Mouse (Mus musculus): ENCODE results near the gene Hes6.

Hes6 gene

GRCm38 (mm10) chr1:91413898-91414594 is at the start of gene Hes6:
Gene Hes6 (minus strand): TSS chr1:91414038.
- DNase-seq (ENCODE audit: extremely low read depth, low read depth, low spot score): no peak

- DNase-seq (ENCODE audit: extremely low read depth, low read depth, low spot score): no peak
These were observed 49.6 kb upstream of the Hes6 start for GRCm38 (mm10) chr1:91463336-91463995.

GRCm38 (mm10) chr1:91460564-91460963 is 46.7 kb upstream of the Hes6 start:
- no peak for DNase-seq (ENCODE audit: extremely low read depth, low read depth, low spot score)

GRCm38 (mm10) chr1:91460069-91460468 is 46.2 kb upstream of the Hes6 start:
- no peak for DNase-seq (ENCODE audit: extremely low read depth, low read depth, low spot score)

GRCm38 (mm10) chr1:91459059-91459809 is 45.4 kb upstream of the Hes6 start, which contains the start of gene Per2:
Gene Per2 (minus strand): TSS chr1:91459324.
- DNase-seq (ENCODE audit: extremely low read depth, low read depth, low spot score): no peak

- DNase-seq (ENCODE audit: extremely low read depth, low read depth, low spot score): no peak
These were observed 44.5 kb upstream of the Hes6 start for GRCm38 (mm10) chr1:91458223-91458861.

GRCm38 (mm10) chr1:91457698-91458097 is 43.9 kb upstream of the Hes6 start:
- DNase-seq (ENCODE audit: extremely low read depth, low read depth, low spot score): no peak

- DNase-seq (ENCODE audit: extremely low read depth, low read depth, low spot score): no peak
These were observed 43.3 kb upstream of the Hes6 start for GRCm38 (mm10) chr1:91457116-91457515.

GRCm38 (mm10) chr1:91456301-91456801 is 42.5 kb upstream of the Hes6 start:
- DNase-seq (ENCODE audit: extremely low read depth, low read depth, low spot score): no peak

GRCm38 (mm10) chr1:91455661-91456161 is 41.9 kb upstream of the Hes6 start:
- no peak for DNase-seq (ENCODE audit: extremely low read depth, low read depth, low spot score)

- no peak for DNase-seq (ENCODE audit: extremely low read depth, low read depth, low spot score)
These were observed 41.1 kb upstream of the Hes6 start for GRCm38 (mm10) chr1:91454927-91455326.

- no peak for DNase-seq (ENCODE audit: extremely low read depth, low read depth, low spot score)
These were observed 40.5 kb upstream of the Hes6 start for GRCm38 (mm10) chr1:91454366-91454765.

GRCm38 (mm10) chr1:91453932-91454331 is 40.1 kb upstream of the Hes6 start:
- DNase-seq (ENCODE audit: extremely low read depth, low read depth, low spot score): no peak

- DNase-seq (ENCODE audit: extremely low read depth, low read depth, low spot score): no peak
These were observed 37.8 kb upstream of the Hes6 start for GRCm38 (mm10) chr1:91451547-91452084.

GRCm38 (mm10) chr1:91450851-91451250 is 37.0 kb upstream of the Hes6 start:
- DNase-seq (ENCODE audit: extremely low read depth, low read depth, low spot score): no peak

- no peak for DNase-seq (ENCODE audit: extremely low read depth, low read depth, low spot score)
These were observed 34.9 kb upstream of the Hes6 start for GRCm38 (mm10) chr1:91448688-91449087.

GRCm38 (mm10) chr1:91446511-91446910 is 32.7 kb upstream of the Hes6 start:
- no peak for DNase-seq (ENCODE audit: extremely low read depth, low read depth, low spot score)

- DNase-seq (ENCODE audit: extremely low read depth, low read depth, low spot score): no peak
These were observed 32.2 kb upstream of the Hes6 start for GRCm38 (mm10) chr1:91446060-91446459.

GRCm38 (mm10) chr1:91444841-91445830 is 31.3 kb upstream of the Hes6 start:
- no peak for DNase-seq (ENCODE audit: extremely low read depth, low read depth, low spot score)
